Mouse (Mus musculus) inflammation-experienced regulatory T-cells (primary cell): ENCODE measurements around the gene Gm21739. TPM values are rescaled to one million over a fixed set of nuclear protein-coding genes. Genes with fewer than 3 reads are reported as not detected.

Experiments
- polyA plus RNA-seq, 2 experiments: library from polyadenylated mRNA; unstranded; fragments of 100-300 nt; shearing (Covaris generic); gene quantifications; one replicate each; pipeline ENCODE4 v1.2.1; 2017

Gm21739 gene
- polyA plus RNA-seq = not detected

GRCm38 (mm10) chrY:44264344-44264743, at the start of gene Gm21739:
TSS of gene Gm21739 (minus strand) at chrY:44264444.

